Mouse (Mus musculus): ENCODE measurements around the gene H2-Eb2. TPM values are rescaled to one million over a fixed set of nuclear protein-coding genes. Genes with fewer than 3 reads are reported as not detected.
A peak's percentile ranks its signal among the peaks of the same experiment; 100 is the strongest.
"Not testable (repeated sequence)": the region's sequence is repeated elsewhere in the genome, so short reads cannot be mapped to it uniquely, and the experiment has no call there.

H2-Eb2 gene
- total RNA-seq, 2 experiments from 2014 or later: 0.50 TPM; not detected in 1

DNA sequence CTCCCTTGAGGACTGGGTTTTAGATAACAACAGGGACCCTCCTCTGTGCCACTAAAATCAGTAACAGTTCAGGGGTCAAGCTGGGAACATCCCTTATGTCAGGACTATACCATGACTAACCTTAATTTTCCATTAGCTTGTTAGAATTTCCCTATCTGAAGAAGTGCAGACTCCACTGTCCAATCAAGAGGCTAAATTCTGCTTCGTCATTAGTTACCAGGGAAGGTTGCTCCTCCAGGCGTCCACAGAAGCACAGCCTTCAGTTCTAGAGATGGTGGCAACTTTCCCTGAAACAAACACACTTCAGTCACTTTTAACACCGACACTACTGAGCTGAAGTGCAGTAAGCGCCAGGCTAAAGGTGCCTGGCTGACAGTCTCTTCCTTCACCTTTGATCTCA lies 20.7 kb upstream of the H2-Eb2 start:
- ATAC-seq (replicated peaks; ENCODE audit: low FRiP score, low TSS enrichment, poor library complexity, severe bottlenecking): peak; percentile 76; the same call in 1 of the 2 replicates

DNA sequence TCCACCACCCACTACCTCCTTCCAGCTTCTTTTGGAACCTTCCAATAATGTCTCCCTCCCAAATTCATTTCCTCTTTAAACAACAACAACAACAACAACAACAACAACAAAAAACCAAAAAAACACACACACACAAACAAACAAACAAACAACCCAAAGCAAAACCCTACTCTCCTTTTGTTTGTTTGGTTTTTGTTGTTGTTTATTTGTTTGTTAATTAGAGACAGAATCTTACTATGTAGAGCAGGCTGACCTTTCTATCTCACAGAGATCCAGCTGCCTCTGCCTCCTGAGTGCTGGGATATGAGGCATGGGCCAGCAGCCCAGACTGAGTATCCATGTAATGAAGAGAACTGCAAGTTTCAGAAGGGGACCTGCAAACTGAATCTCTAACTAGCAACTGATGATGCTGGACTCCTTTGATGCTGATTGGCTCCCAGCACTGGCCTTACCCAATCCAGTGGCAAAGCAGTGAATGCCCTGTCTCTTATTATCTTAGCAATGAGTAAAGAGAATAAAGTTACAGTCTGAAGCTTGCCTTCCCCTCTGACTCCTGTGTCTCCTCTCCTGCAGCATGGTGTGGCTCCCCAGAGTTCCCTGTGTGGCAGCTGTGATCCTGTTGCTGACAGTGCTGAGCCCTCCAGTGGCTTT lies 20.0 kb upstream of the H2-Eb2 start, which contains the start of gene H2-Eb1:
Gene H2-Eb1, plus strand, starts transcription at position 488 of the 651 bp plus-strand sequence.
- peak; percentile 86 for ATAC-seq (replicated peaks; ENCODE audit: low FRiP score, low TSS enrichment, poor library complexity, severe bottlenecking)

DNA sequence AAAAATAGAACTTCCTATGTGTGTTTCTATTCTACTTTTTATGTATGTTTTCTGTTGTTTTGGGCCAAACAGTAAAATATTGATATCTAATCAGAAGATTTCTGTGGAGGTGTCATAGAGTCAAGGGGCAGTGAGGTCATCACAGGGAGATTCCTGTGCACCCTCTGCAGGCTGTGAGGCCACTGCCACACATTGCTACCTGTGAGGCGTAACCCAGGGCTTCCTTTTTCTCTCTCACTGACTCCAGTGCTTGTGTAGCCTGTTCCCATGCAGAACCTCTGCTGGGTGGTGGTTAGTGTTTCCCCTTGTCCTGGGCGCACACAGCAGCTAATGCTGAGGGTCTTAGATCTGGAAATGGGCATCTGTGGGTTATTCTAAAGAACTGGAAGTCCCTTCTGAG lies 19.1 kb upstream of the H2-Eb2 start:
- ATAC-seq (replicated peaks; ENCODE audit: low FRiP score, low TSS enrichment, poor library complexity, severe bottlenecking): no peak

DNA sequence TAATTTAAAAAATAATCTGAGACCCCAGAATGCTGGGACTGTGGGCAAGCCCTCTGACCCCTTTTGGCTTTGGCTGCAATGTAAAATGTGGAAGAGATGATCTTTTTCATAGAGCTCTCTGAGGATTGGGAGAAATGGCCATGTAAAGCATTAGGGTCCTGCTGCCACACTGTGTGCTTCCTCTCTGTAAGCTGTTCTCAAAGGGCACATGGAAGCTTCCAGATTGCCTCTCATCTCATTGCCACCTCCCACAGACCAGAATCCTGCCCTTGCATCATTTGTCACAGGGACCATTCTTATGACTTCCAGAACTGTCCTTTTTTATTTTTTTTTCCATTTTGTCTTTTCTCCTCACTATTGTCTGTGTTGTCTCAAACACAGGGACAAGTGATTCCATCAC lies 18.2 kb upstream of the H2-Eb2 start:
- ATAC-seq (replicated peaks; ENCODE audit: low FRiP score, low TSS enrichment, poor library complexity, severe bottlenecking): no peak

DNA sequence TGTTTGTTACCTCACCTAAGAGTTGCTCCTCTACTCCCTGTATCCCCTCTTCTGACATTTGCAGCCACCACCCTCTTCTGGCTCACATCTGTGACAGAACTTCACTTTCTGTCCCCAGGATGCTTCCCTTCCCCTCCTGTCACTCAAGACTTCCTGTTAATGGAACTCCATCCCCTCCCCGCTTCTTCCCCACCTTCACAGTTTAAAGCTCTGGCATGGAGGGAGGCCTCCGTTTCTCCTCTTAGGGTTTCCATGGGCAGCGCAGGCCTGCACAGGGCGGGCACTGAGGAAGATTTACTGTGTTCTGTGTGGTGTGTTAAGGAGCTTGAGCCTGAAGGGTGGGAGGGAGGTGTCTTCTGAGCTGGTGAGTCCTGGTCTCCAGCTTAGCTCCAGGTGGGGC lies 17.3 kb upstream of the H2-Eb2 start:
- no peak for ATAC-seq (replicated peaks; ENCODE audit: low FRiP score, low TSS enrichment, poor library complexity, severe bottlenecking)

DNA sequence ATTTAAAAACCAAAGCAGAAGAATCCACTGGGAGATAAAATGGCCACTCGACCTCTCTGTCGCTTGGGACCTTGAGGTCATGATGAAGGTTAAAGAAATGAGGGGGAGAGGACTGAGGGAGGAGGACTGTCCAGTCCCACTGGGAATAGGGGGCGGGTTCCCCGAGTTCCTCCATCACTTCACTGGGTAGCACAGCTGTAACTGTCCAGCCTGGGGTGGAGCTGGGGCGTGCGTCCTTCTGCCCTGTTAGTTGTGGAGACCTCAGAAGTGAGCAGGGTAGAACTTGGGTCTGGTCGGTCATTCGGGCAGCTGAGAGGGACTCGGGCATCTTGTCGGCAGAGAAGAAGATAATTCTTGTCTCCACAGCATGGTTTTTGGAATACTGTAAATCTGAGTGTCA lies 16.2 kb upstream of the H2-Eb2 start:
- no peak for ATAC-seq (replicated peaks; ENCODE audit: low FRiP score, low TSS enrichment, poor library complexity, severe bottlenecking)

DNA sequence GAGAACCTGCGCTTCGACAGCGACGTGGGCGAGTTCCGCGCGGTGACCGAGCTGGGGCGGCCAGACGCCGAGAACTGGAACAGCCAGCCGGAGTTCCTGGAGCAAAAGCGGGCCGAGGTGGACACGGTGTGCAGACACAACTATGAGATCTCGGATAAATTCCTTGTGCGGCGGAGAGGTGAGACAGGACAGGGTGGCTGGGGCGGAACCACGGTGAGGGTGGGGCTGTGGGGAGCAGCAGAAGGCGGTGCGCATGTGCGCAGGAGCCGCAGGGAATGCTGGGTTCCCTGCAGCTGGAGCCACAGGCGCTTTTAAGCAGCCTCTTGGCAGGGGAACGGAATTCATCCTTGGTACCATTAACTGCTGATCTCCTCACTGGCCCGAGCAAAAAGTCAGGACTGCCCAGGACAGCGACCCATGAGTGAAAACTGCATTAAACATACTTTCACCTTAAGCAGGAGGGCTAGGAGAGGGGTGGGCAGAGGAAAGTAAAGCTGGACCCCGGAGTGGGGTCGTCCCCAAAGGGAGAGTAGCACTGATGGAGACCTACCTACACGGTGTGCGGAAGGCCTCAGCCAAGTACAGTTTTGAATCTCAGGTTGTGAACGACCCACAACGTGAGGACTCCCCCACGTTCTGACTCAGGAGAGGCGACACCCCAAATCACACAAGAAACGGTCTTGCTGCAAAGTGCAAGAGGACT lies 15.6 kb upstream of the H2-Eb2 start:
- peak; percentile 69 for ATAC-seq (replicated peaks; ENCODE audit: low FRiP score, low TSS enrichment, poor library complexity, severe bottlenecking)

DNA sequence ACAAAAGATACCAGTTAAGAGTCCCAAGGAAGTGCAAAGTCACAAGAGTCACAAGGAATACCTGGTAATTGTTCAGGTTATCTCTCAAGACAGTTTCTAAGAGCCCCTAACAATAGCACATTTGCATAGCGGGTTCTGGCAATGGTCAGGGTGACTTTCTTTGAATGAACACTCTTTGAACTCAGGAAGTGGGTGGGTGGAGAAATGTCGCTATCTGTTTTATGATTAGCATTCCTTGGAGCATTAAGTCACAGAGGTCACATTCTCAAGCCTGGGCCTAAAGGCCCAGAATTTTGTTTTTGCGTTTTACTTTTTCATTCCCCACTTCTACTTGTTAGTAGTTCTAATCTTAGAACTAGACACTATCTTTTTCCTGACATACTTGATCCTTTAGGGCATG lies 14.9 kb upstream of the H2-Eb2 start:
- ATAC-seq (replicated peaks; ENCODE audit: low FRiP score, low TSS enrichment, poor library complexity, severe bottlenecking): not testable (repeated sequence)

DNA sequence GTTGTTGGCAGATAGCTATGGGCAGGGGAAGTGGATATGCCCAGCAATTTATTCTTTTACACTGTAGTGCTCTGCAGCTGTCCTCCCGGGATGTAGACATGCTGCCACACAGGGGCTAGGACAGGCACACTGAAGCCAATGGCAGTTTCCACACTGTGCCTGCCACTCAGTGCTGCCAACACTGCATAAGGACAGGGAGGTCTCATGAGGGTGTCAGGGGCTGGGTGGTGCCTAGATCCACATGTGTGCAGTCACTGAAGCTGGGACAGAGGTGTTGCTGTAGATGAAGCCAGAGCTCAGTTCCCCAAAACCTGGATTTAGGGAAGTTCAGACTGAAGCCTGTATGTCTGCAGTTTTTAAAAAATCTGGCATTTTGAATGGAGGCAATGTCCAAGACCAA lies 13.3 kb upstream of the H2-Eb2 start:
- no peak for ATAC-seq (replicated peaks; ENCODE audit: low FRiP score, low TSS enrichment, poor library complexity, severe bottlenecking)

DNA sequence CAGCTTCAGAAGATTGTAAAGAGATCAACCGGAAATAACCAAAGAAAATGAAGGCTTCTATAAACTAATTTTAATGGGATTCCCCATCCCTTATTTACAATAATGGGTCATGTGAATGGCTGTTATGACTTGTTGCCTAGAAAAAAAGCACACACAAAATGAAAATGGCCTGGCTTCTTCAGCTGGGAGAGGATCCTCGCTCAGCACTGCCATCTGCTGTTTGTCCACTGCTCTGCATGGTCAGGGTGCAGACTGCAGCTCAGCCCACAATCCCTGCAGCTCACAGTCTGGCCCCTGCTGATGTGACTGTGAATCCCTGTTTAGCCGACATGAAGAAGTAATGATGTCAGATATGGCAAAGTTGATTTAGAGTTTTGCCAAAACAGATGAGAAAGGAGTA lies 12.1 kb upstream of the H2-Eb2 start:
- ATAC-seq (replicated peaks; ENCODE audit: low FRiP score, low TSS enrichment, poor library complexity, severe bottlenecking): peak; percentile 68; the same call in 1 of the 2 replicates

DNA sequence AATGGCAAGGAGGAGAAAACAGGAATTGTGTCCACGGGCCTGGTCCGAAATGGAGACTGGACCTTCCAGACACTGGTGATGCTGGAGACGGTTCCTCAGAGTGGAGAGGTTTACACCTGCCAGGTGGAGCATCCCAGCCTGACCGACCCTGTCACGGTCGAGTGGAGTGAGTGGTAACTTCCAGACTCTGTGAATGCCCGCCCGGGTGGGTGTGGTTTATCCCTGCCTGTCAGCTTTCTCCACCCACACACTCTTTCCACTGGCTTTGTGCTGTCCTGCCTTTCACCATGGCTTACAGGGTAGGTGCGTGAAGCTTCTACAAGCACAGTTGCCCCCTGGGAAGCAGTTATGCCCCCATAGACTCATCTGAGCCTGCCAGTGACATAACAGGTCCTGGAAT lies 11.2 kb upstream of the H2-Eb2 start:
- no peak for ATAC-seq (replicated peaks; ENCODE audit: low FRiP score, low TSS enrichment, poor library complexity, severe bottlenecking)

DNA sequence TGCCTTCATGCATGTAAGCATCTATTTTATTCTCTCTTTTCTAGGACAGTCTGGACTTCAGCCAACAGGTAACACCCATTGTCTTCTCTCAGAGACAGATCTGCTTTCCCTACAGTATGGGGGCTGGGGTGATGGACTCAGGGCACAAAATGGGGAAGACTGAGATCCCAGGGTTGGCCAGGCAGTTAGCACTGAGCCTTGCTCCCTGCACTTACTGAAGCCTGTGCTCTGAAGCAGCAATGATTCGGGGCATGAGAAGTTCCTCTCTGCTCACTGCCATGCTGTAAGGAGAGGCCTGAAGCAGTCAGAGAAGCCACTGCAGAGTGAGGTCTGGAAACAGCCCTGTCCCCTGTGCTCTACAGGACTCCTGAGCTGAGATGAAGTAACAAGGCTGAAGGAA lies 10.0 kb upstream of the H2-Eb2 start:
- no peak for ATAC-seq (replicated peaks; ENCODE audit: low FRiP score, low TSS enrichment, poor library complexity, severe bottlenecking)

DNA sequence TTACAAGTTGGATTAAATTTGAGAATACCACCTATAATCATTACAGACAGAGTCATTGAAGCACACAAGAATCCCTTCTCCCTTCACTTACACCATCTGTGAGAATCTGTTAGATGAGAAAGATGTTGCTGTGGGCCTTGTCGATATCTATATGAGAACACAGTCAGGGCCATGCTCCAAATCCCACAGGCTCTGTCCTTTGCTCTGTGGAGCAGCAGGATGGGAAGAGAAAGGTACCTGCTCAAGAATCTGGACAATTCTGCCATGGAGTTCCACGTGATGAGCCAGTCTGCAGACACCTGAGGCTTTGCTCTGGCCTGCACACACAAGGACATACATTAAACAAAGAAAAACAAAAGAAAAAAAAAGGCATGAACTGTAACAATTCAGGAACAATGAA lies 8.8 kb upstream of the H2-Eb2 start:
- no peak for ATAC-seq (replicated peaks; ENCODE audit: low FRiP score, low TSS enrichment, poor library complexity, severe bottlenecking)

DNA sequence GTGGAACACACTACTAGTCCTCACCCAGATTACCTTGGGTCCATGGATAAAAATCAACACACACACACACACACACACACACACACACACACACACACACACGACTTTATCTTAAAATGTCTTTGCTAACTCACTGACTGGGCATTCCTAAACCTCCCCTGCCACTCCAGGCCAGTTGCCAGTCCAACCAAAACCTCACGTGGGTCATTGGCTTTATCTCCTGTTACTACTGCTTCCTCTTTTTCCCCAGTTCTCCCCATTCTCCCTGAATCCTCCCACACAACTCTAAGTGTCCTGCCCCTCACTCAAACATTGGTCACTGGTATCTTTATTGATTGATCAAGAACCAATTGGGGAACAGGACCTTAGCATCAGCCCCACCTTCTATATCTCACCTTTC lies 8.2 kb upstream of the H2-Eb2 start:
- ATAC-seq (replicated peaks; ENCODE audit: low FRiP score, low TSS enrichment, poor library complexity, severe bottlenecking): no peak

DNA sequence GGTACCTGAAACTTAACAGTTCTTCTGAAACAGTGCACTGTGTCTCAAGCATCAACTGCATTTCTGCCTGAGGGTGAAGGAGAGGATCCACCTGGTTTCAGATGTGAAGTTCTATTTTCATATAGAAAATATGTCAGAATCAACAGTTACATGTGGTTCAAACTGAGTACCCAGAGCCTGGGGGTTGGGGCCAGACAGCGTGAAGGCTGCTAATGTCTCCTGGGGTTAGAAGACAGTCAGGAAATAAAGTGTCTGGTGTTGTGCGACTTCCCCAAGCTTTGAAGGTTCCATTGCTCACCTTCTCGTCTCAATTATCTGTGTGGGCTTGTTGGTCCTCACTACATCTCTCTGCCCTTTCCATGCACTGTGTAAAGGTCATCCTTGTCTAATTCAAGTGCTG lies 908 bp downstream of the H2-Eb2 start:
- ATAC-seq (replicated peaks; ENCODE audit: low FRiP score, low TSS enrichment, poor library complexity, severe bottlenecking): no peak

DNA sequence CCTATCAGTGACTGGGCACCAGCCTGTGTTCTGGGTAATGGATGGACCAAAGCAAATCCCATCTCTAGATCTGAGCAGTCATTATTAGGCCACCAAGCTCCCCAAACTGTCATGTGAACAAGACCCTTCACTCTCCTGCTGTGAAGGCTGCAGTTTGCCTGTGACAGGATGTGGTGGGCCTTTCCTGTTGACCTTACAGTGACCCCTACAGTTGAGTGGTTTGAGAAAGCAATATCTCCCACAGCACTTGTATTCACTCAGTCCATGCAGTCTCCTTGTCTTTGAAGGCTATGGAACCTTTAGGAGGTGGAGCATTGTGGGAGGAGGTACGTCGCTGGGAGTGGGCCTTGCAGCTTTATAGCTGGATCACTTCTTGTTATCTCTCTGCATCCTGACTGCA lies 4.3 kb downstream of the H2-Eb2 start:
- ATAC-seq (replicated peaks; ENCODE audit: low FRiP score, low TSS enrichment, poor library complexity, severe bottlenecking): no peak

DNA sequence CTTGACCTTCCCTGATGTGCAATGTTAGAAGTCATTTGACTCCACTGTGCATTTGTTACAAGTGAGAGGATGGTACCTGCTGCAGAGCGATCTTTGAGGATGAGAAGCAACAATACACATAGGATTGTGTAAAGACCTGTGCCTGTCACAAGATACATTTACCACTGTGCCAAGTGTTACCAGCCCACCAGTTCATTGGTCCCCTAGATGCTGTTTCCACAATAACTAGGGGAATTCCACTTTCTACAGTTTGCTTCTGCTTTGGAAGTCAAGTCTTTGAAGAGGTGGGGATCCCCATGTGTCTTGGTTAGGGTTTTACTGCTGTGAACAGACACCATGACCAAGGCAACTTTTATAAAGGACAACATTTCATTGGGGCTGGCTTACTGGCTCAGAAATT lies 5.7 kb downstream of the H2-Eb2 start:
- no peak for ATAC-seq (replicated peaks; ENCODE audit: low FRiP score, low TSS enrichment, poor library complexity, severe bottlenecking)

DNA sequence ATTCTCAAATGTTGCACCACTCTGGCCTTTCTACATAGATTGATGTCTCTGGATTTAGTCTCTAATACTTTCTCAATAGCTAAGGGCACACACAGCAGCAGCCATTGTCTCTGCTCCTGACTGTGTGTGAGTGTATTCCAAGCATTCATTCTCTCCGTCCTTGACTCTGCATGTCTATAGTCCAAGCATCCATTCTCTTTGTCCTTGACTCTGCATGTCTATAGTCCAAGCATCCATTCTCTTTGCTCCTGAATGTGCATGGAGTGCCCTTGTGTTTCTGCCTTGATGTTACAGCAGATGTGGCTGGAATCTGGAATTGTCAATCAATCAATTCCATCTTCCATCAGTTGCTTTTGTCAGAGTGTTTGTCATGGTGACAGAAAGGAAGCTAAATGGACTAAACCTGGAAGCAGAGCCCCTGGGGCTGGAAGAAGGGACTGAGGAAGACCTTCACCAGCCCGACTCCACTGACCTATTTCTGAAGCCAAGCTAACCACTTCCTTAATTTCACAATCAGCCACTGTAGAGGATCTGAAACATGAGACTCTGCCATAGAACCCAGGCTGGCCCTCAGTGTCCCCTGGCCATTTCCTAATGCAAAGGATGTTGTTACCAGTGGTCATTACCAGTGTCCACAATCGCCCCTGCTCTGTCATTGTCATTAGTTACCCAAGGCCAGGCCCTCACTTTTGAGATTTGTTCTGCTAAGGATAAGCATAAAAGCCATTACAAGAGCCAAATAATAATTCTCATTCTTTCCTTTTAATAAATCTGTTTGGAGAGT lies 15.3 kb downstream of the H2-Eb2 start:
- no peak for ATAC-seq (replicated peaks; ENCODE audit: low FRiP score, low TSS enrichment, poor library complexity, severe bottlenecking)

DNA sequence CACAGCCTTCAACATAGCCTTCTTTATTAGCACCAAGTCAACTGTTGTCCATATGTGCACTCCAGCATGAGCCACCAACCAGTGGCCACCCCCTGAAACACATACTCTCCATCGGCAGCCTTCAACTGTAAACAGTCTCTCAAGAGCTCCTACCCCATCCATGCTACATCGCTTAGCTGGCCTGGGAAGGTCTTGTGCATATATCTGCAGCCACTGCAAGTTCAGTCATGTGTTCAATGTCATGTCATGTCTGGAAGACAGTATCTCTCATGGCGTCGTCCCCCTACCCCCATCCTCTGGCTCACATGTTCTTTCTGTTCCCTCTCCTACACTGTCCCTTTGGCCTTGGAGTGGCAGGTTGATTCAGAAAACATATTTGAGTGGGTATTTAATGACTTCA lies 19.4 kb downstream of the H2-Eb2 start:
- no peak for ATAC-seq (replicated peaks; ENCODE audit: low FRiP score, low TSS enrichment, poor library complexity, severe bottlenecking)

DNA sequence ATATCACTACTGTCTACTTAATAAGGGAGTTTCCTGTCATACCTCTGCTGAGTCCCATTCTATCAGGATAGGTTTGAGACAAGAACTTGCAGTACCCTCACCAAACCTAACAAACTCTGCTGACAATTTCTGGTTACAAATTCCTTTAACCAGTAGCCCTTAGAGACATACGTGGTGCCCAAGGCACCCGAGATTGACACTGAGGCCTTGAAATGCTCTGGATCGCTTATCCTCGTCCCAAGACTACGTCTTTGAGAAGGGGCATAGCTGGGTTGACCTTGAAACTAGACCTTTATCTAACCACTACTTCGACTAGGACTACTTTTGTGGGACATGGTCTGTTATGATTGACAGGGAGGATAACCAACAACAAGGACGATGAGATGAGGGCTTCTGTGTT lies 20.0 kb downstream of the H2-Eb2 start:
- no peak for ATAC-seq (replicated peaks; ENCODE audit: low FRiP score, low TSS enrichment, poor library complexity, severe bottlenecking)

DNA sequence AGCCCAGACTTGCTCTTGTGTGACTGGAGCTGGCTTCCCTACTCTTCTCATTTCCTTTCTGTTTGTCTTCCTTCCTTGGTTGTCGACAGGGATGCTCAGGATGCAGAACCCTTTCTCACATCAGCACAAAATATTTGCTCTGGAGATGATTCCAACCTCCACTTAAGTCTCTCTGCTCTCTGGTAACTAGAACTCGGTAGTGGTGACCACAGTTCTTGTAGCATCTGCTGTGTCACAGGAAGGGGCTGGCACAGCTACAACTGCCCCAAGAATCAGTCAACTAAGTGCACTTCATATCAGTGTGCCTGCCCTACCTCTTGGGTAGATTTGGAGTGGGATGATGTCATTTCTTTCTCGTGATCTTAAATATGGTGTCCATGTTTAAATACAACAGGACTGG lies 20.6 kb downstream of the H2-Eb2 start:
- no peak for ATAC-seq (replicated peaks; ENCODE audit: low FRiP score, low TSS enrichment, poor library complexity, severe bottlenecking)

Measured in megakaryocyte-erythroid progenitor cell, adult 5-6 weeks (primary cell).